Mouse (Mus musculus): ENCODE results near the gene Slc38a7.
"Not testable (repeated sequence)": the region's sequence is repeated elsewhere in the genome, so short reads cannot be mapped to it uniquely, and the experiment has no call there.

The Slc38a7 gene

GRCm38 (mm10) chr8:95848734-95849464, 4.4 kb downstream of the Slc38a7 start:
- DNase-seq, result no peak

- DNase-seq, result no peak
These were observed 5.2 kb downstream of the Slc38a7 start for GRCm38 (mm10) chr8:95848061-95848551.

- DNase-seq, result no peak
These were observed 8.3 kb downstream of the Slc38a7 start for GRCm38 (mm10) chr8:95845026-95845425.

- no peak for DNase-seq
These were observed 9.4 kb downstream of the Slc38a7 start for GRCm38 (mm10) chr8:95843968-95844367.

- no peak for DNase-seq
These were observed 11.9 kb downstream of the Slc38a7 start for GRCm38 (mm10) chr8:95841436-95841835.

GRCm38 (mm10) chr8:95839289-95839688, 14.1 kb downstream of the Slc38a7 start:
- DNase-seq, result no peak

GRCm38 (mm10) chr8:95837266-95837665, 16.1 kb downstream of the Slc38a7 start:
- no peak for DNase-seq

- no peak for DNase-seq
These were observed 17.4 kb downstream of the Slc38a7 start for GRCm38 (mm10) chr8:95835891-95836290.

GRCm38 (mm10) chr8:95833435-95833984, 19.8 kb downstream of the Slc38a7 start:
- no peak for DNase-seq

GRCm38 (mm10) chr8:95832603-95833434, 20.5 kb downstream of the Slc38a7 start:
- peak; percentile 92 for DNase-seq

GRCm38 (mm10) chr8:95830144-95830543, 23.2 kb downstream of the Slc38a7 start:
- DNase-seq, result no peak

GRCm38 (mm10) chr8:95825162-95825561, 28.2 kb downstream of the Slc38a7 start, which contains the start of gene Sap18b:
Gene Sap18b, plus strand, starts transcription at chr8:95825346.
- DNase-seq, result not testable (repeated sequence)

GRCm38 (mm10) chr8:95822699-95823098, 30.6 kb downstream of the Slc38a7 start:
- no peak for DNase-seq

GRCm38 (mm10) chr8:95822096-95822495, 31.2 kb downstream of the Slc38a7 start:
- no peak for DNase-seq

- no peak for DNase-seq
These were observed 32.1 kb downstream of the Slc38a7 start for GRCm38 (mm10) chr8:95821266-95821665.

- peak; percentile 20 for DNase-seq
These were observed 35.1 kb downstream of the Slc38a7 start for GRCm38 (mm10) chr8:95818211-95818610.

- DNase-seq, result no peak
These were observed 35.7 kb downstream of the Slc38a7 start for GRCm38 (mm10) chr8:95817597-95817996.

- DNase-seq, result no peak
These were observed 37.2 kb downstream of the Slc38a7 start for GRCm38 (mm10) chr8:95816044-95816708.

GRCm38 (mm10) chr8:95810184-95810591, 43.2 kb downstream of the Slc38a7 start:
- peak; percentile 81 for DNase-seq

- no peak for DNase-seq
These were observed 44.2 kb downstream of the Slc38a7 start for GRCm38 (mm10) chr8:95809116-95809515.

GRCm38 (mm10) chr8:95808631-95809030, 44.7 kb downstream of the Slc38a7 start:
- DNase-seq, result no peak

- DNase-seq, result peak; percentile 99
These were observed 45.5 kb downstream of the Slc38a7 start for GRCm38 (mm10) chr8:95807861-95808260.

- peak; percentile 97 for DNase-seq
These were observed 46.0 kb downstream of the Slc38a7 start, which contains the start of gene Cnot1 for GRCm38 (mm10) chr8:95807331-95807843. Gene Cnot1, minus strand, starts transcription at chr8:95807464.
